ENCODE assay signal across 8 mouse cellular contexts in genomic region chr1:66862712-66863511, GRCm38 (mm10). TPM values are rescaled to one million over a fixed set of nuclear protein-coding genes. Genes with fewer than 3 reads are reported as not detected.
A peak's percentile ranks its signal among the peaks of the same experiment; 100 is the strongest.
DNase-seq lines count a peak whose midpoint lies in the region.

Gene Acadl, minus strand, starts transcription at chr1:66863277.

- H3K27me3 ChIP-seq in megakaryocyte, embryonic 14.5 days (replicated peaks) = peaks cover 2% of the 10 kb centered on the region

- H3K9me3 ChIP-seq in megakaryocyte, embryonic 14.5 days = peaks cover 5% of the 10 kb centered on the region; the same call in 1 of the 2 replicates

- peaks cover 15% of the 10 kb centered on the region for H3K36me3 ChIP-seq in megakaryocyte, embryonic 14.5 days (replicated peaks; ENCODE audit: low read length)

- H3K4me1 ChIP-seq in megakaryocyte, embryonic 14.5 days = peaks cover 16% of the 10 kb centered on the region

- peak; percentile 87 for DNase-seq in adipocyte (ENCODE audit: low spot score)
- peak; percentile 74 for DNase-seq in embryo, embryonic 10 days (ENCODE audit: low spot score)
- DNase-seq in gastrocnemius, postnatal 10 days = peak; percentile 90
- peak; percentile 75 for DNase-seq in induced T-regulatory cell, adult 2 months (ENCODE audit: low read depth)
- DNase-seq in left cerebral cortex, adult 8-10 months (ENCODE audit: low spot score in 2 of 2) = peak; percentile 54
- DNase-seq in right cerebral cortex, postnatal 10 days (ENCODE audit: low spot score in 2 of 2) = peak; percentile 75 to 82
- DNase-seq in urinary bladder, postnatal 25 days (ENCODE audit: low spot score) = peak; percentile 79

- H3K4me3 ChIP-seq in megakaryocyte, embryonic 14.5 days (replicated peaks) = peak within 1 kb of the TSS; percentile 98

RNA-seq across cellular contexts. Expression of gene Acadl, which starts in this region (rescaled TPM):
- total RNA-seq in gastrocnemius, postnatal 10 days (2021) = 100 to 1,000 TPM; 339 to 357 TPM
- 10 to 100 TPM; 31.2 to 33.2 (median 32.6) TPM for total RNA-seq in left cerebral cortex, adult 8-10 months (2022)
- polyA plus RNA-seq in megakaryocyte, embryonic 14.5 days (2012; ENCODE audit: insufficient read depth, low replicate concordance) = 1.5 and 3.2 TPM in 2 replicates

Comparison
In these comparisons a context has a peak if more than half of its experiments do, and no peak if none do; other contexts are left out.
1. Peak in every context shown above with its lines: DNase-seq and H3K4me3 ChIP-seq.
2. RNA of gene Acadl (total RNA-seq): 339 to 357 TPM in gastrocnemius, postnatal 10 days; 31.2 to 33.2 TPM in left cerebral cortex, adult 8-10 months; every median in the first group is over 4 times any median in the second.